Mouse (Mus musculus): ENCODE measurements around the gene Grin2b.

Grin2b gene

DNA sequence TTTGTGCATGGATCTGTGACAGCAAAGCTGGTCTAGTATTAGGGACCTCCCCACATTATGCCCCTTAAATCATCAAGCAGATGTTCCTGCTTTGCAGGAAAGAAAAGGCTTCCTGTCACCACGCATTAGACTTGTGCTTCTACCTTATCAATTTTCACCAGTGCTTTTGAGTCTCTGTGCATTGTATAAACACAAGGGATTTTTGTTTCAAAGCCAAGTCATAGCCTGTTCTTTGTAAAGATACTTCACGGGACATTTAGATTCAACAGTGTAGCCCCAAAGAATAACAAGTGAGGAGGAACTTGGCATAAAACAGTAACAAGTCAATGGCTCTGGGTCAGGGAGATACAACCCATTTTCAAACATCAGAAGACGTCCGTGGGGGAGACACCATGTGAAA, 498.9 kb downstream of the Grin2b start:
- DNase-seq = no peak

DNA sequence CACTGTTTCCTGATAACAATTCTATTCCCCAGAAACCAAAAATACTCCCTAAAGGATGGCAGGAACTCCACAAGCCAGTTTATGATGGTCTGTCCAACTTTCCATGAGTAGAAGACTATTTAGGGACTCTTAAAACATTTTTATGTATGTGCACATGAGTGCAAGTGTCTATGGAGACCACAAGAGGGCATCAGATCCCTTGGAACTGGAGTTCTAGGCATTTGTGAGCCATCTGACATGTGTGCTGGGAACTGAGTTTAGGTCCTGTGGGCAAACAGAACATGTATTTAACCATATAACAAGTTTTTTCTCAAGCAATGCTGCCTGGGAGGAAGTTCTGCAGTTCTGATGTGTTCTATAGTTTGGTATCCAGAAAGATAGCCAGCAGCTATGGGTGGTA, 501.3 kb downstream of the Grin2b start:
- DNase-seq = no peak
